Mouse (Mus musculus) c-Kit-negative CD71-positive TER-119-positive erythroid progenitor cells, embryonic 14.5 days (primary cell): ENCODE measurements around the gene Gbx2.

Source experiments
- DNase-seq: peaks from one replicate; pipeline ENCODE4 v3.0.0-alpha.2; 2013; ENCODE audit warnings: low read depth, low spot score

Gbx2 gene

DNA sequence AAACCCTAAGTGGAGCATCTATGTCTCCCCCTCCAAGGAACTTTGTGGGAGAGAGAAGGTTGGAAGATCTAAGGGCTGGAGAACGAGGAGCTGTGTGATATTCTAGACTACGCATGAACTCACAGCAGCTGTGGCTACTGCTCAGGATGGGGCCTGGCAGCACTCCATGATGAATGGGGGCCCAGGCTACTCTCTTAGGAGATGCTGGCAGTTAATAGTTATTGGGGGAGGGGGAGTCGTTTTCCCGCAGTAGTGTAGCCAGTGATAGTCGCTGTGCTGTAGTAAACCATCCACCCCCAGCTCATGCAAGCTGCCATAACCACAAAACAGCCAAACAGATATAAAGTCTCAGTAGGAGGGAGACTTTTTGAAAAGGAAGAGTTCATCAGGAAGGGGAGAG lies 18.6 kb downstream of the Gbx2 start:
- no peak for DNase-seq

DNA sequence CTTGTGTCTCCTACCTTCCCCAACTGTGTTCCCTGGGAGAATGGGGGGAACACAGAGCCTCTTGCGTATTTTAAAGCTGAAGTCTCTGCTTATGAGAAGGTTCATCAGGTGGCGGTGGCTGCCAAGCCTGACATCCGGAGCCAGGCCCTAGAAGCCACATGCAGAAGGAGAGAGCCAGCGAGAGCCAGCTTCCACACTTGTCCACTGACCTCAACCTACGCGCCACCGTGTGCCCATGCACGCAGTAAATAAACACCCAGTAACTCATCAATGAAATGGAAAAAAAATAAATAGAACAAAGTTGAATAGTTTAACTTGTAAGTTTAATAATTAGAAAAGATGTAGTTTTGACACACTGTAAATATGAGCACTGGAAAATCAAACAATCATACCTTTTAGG lies 21.2 kb downstream of the Gbx2 start:
- no peak for DNase-seq

DNA sequence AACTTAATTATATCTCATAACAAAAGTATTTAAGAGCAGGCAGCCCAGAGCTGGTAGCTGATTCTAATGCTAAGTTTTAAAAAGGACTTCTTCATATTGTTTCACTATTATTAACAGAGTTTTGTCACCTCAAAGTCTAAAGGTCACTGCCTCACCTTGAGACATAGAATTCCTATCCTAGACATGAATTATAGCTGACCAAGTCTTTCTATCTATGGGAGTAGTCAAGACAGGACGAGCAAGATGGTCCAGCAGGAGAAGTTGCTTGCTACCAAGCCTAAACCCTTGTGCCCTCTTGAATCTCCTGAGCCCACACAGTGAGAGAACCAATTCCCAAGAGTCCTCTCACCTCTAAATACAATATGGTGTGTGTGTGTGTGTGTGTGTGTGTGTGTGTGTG lies 28.3 kb downstream of the Gbx2 start:
- DNase-seq: no peak

DNA sequence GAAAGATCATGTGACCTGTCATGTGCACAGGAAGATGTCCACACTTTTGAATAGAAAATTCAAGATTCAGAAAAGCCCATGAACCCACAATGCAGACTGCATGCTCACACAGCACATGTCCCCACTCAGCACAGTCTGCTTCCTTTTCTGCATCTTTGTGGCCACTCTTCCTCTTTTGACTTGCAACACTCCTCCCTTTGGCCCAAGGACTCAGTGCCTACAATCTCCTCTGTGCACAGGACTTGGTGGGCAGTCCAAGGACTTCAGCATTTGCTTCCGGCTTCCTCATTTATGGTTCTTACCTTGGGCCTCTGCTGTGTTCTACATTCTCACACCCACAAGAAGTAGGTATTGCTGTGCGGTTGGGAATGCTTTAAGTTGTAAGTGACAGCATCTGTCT lies 28.7 kb downstream of the Gbx2 start:
- DNase-seq: no peak

DNA sequence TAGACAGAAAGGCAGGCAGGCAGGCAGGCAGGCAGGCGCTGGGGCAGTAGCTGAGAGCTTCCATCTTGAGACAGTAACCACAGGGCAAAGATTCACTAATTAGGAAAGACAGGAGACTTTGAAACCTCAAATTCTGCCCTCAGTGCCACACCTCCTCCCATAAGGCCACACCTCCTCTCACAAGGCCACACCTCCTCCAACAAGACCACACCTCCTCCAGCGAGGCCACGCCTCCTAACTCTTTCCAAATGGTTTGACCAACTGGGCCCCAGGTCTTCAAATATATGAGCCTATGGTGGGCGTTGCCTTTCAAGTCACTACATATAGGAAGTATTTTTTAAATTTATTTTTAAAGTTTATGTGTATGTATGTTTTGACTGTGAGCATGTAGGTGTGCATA lies 29.6 kb downstream of the Gbx2 start:
- DNase-seq: no peak

DNA sequence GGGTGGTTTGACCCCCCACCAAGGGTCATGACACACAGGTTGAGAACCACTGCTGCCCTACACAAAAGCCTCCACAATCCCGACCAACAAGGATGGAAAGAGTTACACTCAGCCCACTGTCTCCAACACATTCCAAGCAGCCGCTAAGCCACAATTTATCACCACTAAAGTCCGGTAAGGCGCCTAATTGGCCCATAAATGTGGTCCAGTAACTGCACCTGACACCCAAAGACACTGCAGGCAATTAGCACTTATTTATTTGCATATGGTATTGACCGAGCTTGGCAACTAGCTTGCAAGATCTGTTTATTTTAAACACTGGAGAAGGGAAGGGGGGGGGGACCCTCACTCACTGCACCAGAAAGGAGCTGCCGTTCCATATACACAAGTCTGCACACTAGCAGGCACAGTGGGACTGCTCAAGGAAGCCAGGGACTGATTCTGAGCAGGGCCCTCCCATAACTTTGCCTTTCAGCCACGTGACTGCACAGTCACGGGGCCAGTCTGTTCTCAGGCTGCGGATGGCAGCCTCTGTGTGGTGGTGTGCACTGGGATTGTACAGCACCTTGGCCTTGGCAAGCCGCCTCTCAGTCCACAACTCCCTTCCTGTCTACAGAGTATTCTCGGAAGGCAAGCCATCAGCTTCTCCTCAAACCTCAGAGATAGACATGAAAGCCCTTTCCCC lies 31.1 kb downstream of the Gbx2 start:
- no peak for DNase-seq

DNA sequence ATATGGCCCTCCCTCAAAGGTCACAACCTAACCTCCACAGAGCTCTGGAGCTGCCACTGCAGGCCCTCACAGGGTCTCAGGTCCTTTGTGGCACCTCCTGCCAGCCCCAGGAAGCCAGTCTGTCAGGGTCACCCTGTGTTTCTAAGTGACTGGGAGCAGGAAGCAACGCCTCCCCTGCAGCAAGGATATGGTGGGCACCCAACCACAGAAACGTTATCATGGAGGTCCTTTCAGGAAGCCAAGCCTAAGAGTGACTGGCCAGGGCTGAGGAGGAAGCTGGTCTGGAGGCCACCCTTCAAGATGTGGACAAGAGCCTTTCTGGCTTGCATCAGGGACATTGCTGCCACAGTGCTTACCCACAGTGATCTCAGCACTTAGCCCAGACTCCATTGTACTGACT lies 31.9 kb downstream of the Gbx2 start:
- DNase-seq: no peak

DNA sequence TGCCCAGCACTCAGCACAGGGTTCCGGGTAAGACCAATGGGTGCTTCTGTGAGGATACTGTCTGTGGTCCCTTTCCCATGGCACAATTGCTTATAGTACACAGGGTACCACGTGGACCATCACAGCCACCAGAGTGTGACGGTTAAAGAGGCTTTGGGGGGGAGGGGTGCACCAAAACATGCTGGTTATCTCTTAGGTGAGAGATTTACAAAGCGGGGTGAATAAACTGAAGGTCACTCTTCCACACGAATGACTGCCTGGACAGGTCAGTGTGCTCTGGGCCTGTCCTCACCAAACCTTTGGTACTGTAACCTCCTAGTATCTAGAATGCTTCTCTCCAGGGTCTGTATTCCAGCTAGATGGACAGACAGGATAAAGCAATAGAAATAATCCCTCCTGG lies 35.2 kb downstream of the Gbx2 start:
- no peak for DNase-seq

DNA sequence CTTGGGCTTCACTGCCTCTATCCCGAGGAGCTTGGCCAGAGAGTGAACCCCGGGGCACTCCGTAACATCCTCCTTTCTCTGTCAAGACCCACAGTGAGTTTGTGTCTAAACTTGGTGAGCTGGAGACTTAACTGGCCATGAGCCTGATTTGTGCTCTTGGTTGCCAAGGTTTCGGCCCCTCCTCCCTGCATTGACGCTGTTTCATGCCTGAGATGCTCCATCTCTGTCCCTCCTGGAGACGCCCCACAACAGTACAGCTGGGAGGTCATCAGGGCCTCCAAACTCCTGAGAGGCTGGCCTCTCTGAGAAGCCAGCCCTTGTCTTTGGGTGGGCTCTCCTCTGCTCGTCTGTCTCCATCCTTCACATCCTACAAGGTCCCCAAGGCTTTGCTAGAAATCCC lies 38.7 kb downstream of the Gbx2 start:
- DNase-seq: no peak

DNA sequence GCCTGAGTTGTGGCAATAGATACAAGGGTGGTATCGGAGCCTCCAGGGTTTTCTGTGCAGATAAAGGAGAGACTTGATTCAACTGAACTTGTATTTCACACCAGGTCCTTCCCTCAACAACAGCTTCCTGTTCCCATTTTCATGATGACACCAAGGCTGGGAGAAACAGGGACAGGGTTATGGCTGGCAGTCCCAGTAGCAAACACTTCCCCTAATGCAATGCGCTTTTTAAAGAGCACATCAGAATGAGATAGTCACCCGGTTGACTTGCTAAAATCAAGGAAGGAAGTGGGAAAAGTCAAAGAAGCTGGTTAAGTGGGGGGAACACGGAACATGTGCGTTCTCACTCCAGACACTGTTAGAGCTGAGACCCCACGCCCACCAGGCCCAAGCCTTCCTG lies 39.6 kb downstream of the Gbx2 start:
- no peak for DNase-seq

DNA sequence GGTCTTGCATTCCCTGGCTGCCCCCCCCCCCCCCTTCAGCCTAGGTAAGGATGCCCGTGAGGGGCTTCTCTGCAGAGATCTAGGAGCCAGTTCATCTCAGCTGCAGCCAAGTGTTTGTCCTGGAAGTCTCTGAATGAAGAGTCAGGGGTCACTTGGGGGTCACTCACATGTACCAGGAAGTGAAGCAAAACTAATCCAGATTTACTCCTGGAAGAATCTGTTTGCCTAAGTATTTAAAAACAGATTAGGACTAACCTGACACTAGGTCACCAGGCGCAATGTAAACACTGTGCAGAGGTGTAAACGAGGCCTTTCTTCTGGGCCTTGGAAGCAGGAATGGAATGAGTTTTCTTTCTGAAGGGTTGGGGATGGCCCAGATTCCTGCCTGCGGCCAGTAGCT lies 45.3 kb downstream of the Gbx2 start:
- DNase-seq: no peak

DNA sequence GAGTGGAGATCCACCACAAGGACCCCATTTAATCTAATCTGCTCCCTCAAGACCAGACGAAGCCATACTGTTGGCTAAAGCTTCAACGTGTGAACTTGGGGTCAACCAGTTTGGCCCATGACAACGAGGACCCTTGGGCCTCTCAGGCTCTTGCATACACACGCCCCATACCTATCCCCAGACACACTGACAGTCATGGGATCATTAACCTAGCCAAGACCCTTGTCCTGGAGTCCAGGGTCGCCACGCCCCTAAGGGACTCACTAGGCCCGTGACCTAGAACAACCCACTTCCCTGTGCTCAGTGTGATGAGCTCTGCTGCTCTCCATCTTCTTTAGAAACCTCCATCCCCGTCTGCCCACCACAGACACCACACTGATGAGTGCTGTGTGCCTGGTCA lies 46.6 kb downstream of the Gbx2 start:
- DNase-seq: no peak

DNA sequence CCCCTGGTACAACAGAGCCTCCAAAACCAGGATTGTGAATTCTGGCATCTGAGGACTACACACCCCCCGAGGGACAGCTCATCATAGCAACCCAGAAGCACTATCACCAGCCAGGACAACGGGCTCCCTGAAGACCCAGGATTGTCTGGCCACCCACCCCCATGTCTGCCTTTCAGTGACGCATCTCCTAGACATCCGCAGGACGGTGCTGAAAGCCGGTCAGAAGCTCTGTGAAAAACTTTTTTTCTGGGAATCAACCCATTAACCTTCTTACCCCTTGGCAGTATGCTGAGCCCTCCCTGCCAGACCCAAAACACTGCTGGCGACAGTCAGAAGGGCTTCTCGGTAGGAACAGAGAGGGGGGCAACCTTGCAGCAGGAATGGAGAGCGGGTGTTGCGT lies 50.1 kb downstream of the Gbx2 start:
- no peak for DNase-seq

DNA sequence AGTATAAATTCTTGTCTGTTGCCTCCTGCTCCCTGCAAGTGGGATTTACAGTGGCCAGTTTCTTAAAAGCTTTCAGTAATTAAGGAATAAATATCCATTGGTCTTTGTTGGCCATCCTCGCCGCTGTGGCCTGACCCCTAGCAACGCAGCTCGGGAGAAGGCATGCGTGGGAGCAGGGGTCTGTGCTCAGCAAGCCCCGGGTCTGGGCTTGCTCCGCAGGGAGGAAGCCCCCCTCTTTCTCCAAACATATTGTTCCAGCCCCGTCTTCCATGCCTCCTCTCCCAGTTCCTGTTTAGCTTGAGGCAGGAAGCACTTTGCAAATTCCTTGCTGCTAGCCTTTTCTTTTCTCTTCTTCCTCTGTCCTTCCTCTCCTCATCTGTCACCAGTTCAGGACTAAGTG lies 50.8 kb downstream of the Gbx2 start:
- DNase-seq: no peak

DNA sequence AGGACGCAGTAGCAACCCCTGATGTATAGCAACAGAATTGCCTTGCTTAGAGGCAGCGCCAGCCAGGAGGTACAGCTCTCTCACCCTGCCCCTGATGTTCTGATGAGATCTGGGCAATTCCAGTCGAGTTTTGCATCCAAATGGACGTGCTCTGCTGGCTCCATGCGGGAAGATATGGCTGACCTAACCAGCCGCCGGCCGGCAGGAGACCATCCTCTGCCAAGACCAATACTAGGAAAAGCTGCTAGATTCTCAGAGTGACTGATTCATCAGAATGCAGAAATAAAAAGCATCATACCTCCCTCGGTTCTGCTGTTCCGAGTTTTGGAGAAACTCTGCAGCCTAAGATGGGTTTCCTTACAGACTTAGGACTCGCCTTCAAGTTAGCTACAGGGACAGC lies 52.5 kb downstream of the Gbx2 start:
- DNase-seq: no peak
